Mouse (Mus musculus) right cerebral cortex, postnatal 25 days (tissue): ENCODE data around the gene Uqcr11.

ENCODE experiments used
- DNase-seq: peaks from one replicate; pipeline ENCODE4 v3.0.0; 2022

Uqcr11 gene

GRCm38 (mm10) chr10:80369995-80370747, 36.5 kb downstream of the Uqcr11 start:
- no peak for DNase-seq

- no peak for DNase-seq
Observed at GRCm38 (mm10) chr10:80368392-80368791, 38.2 kb downstream of the Uqcr11 start.

GRCm38 (mm10) chr10:80367954-80368353, 38.7 kb downstream of the Uqcr11 start:
- DNase-seq, result no peak

- DNase-seq, result no peak
Observed at GRCm38 (mm10) chr10:80365736-80366135, 40.9 kb downstream of the Uqcr11 start.

GRCm38 (mm10) chr10:80363734-80364133, 42.9 kb downstream of the Uqcr11 start:
- no peak for DNase-seq

GRCm38 (mm10) chr10:80357994-80358639, 48.5 kb downstream of the Uqcr11 start:
- DNase-seq, result no peak

GRCm38 (mm10) chr10:80357336-80357735, 49.3 kb downstream of the Uqcr11 start:
- no peak for DNase-seq

GRCm38 (mm10) chr10:80356737-80357136, 49.9 kb downstream of the Uqcr11 start:
- no peak for DNase-seq

GRCm38 (mm10) chr10:80356001-80356682, 50.5 kb downstream of the Uqcr11 start, which contains the start of gene Plk5:
TSS of gene Plk5 (plus strand) at chr10:80356459.
- DNase-seq, result peak; percentile 52

GRCm38 (mm10) chr10:80355431-80355830, 51.2 kb downstream of the Uqcr11 start:
- DNase-seq, result no peak
